Mouse (Mus musculus) heart, postnatal 0 days (tissue): ENCODE measurements at regions not wholly inside any gene's neighbourhood (a gene's known extent, or its start where the extent isn't known, plus 50 kb on each side); places are given as distances from the start of the nearest gene placed in this dataset.
A peak's percentile ranks its signal among the peaks of the same experiment; 100 is the strongest.

Experiments used
- ATAC-seq: fragments of 200-750 bp; cut with Nextera tagmentation; 2 replicates; pipeline ENCODE4 v1.8.0; 2017; ENCODE audit warnings: low read depth, moderate number of reproducible peaks, moderate library complexity; ENCODE audit not compliant: insufficient read depth
- DNase-seq: peaks from one replicate; pipeline ENCODE4 v3.0.0-alpha.2; 2016; ENCODE audit warnings: low spot score
- H3K27ac ChIP-seq: fragments of 300-500 bp; sonication (generic); 2 replicates; pipeline ENCODE4 v1.5.1; 2014; ENCODE audit warnings: low read depth, mild to moderate bottlenecking
- H3K27me3 ChIP-seq: fragments of 300-500 bp; sonication (generic); 2 replicates; pipeline ENCODE4 v1.6.1; 2014; ENCODE audit warnings: low read length, mixed read lengths; ENCODE audit not compliant: control insufficient read depth, insufficient read depth
- H3K36me3 ChIP-seq: fragments of 300-500 bp; sonication (generic); replicated peaks from 2 replicates; pipeline ENCODE4 v1.6.1; 2014; ENCODE audit warnings: low read length, mixed read lengths; ENCODE audit not compliant: control insufficient read depth, insufficient read depth
- H3K4me1 ChIP-seq: fragments of 300-500 bp; sonication (generic); 2 replicates; pipeline ENCODE4 v1.6.1; 2014; ENCODE audit warnings: antibody characterized with exemption; ENCODE audit not compliant: control insufficient read depth, insufficient read depth
- H3K4me2 ChIP-seq: fragments of 300-500 bp; sonication (generic); 2 replicates; pipeline ENCODE4 v1.6.1; 2014; ENCODE audit warnings: low read depth, mild to moderate bottlenecking, low read length, moderate library complexity
- H3K4me3 ChIP-seq: fragments of 300-500 bp; sonication (generic); 2 replicates; pipeline ENCODE4 v1.5.1; 2014; ENCODE audit warnings: low read depth, low read length
- H3K9ac ChIP-seq: fragments of 300-500 bp; sonication (generic); replicated peaks from 2 replicates; pipeline ENCODE4 v1.6.1; 2014; ENCODE audit warnings: low read depth, low read length, mixed read lengths
- H3K9me3 ChIP-seq: fragments of 300-500 bp; sonication (generic); replicated peaks from 2 replicates; pipeline ENCODE4 v1.6.1; 2016; ENCODE audit warnings: low read length; ENCODE audit not compliant: control insufficient read depth
- CTCF ChIP-seq: IDR thresholded peaks from 2 replicates; pipeline ENCODE4 v1.5.1; 2016; ENCODE audit warnings: antibody characterized with exemption, control low read depth, low read depth
- EP300 ChIP-seq: IDR thresholded peaks from 2 replicates; pipeline ENCODE4 v1.6.1; 2016; ENCODE audit warnings: antibody characterized with exemption, low read depth
- WGBS: fragments of 180-500 bp; shearing (Covaris S2); extraction: QIAGEN DNeasy Blood & Tissue Kit; methylation state at CpG from one replicate; pipeline ENCODE4 v1.1.7; 2014; 5-methylcytosine and 5-hydroxymethylcytosine counted together

DNA sequence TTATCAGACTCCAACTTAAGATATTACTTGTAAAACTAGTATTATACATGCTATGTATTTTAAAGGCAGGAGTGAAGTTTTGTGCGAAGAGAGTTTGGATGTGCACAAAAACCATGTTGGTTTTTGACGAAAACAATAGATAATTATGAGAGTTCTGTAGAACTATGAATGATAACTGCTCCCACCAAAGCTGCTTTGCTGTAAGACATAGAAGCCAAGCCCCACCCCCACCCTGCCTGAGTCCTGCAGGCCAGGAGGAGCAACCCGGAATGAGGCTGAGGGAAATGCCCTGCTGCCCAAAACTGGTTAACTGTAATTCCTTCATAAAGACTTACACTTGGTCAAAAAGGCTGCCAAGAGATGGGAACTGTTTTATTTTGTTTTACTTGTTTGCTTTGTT lies 175.8 kb downstream of the Efnb2 start:
- TF ChIP-seq CTCF (no peak), EP300 (no peak)
- WGBS, result 68% methylated on average over 3 of the region's 3 CpGs
- Histone ChIP-seq H3K4me3 (no peak overlapping the region), H3K9ac (no peak overlapping the region), H3K4me2 (no peak overlapping the region), H3K27ac (no peak overlapping the region), H3K27me3 (no peaks in the 10 kb centered on the region), H3K4me1 (peaks cover 10% of the 10 kb centered on the region; the same call in 1 of the 2 replicates), H3K9me3 (no peaks in the 10 kb centered on the region), H3K36me3 (no peaks in the 10 kb centered on the region)
- ATAC-seq, result no peak
- no peak for DNase-seq

DNA sequence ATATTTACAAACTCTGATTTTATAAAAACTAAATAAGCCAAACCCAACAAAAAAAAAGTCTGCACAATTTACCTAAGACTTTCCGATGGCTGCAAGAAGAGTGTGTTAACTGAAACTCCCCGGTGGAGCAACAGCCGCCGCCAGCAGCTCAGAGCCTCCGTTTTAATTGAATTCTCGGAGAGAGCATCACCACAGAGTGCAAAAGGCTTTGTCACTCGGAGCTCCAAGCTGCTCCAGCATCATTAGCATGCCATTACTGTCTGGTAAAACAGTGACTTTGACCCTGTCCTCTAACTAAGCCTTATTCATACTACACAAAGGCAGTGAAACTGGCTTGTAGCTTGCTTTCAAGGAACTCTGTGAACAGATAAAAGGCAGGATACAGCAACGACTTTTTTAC lies 176.5 kb downstream of the Efnb2 start:
- TF ChIP-seq EP300 (no peak), CTCF (no peak)
- Histone ChIP-seq H3K9ac (no peak overlapping the region), H3K4me3 (no peak overlapping the region), H3K4me1 (peaks cover 10% of the 10 kb centered on the region; the same call in 1 of the 2 replicates), H3K27ac (no peak overlapping the region), H3K4me2 (no peak overlapping the region), H3K27me3 (no peaks in the 10 kb centered on the region), H3K36me3 (no peaks in the 10 kb centered on the region), H3K9me3 (no peaks in the 10 kb centered on the region)
- 54% methylated on average over 8 of the region's 8 CpGs for WGBS
- ATAC-seq, result no peak
- DNase-seq, result no peak

DNA sequence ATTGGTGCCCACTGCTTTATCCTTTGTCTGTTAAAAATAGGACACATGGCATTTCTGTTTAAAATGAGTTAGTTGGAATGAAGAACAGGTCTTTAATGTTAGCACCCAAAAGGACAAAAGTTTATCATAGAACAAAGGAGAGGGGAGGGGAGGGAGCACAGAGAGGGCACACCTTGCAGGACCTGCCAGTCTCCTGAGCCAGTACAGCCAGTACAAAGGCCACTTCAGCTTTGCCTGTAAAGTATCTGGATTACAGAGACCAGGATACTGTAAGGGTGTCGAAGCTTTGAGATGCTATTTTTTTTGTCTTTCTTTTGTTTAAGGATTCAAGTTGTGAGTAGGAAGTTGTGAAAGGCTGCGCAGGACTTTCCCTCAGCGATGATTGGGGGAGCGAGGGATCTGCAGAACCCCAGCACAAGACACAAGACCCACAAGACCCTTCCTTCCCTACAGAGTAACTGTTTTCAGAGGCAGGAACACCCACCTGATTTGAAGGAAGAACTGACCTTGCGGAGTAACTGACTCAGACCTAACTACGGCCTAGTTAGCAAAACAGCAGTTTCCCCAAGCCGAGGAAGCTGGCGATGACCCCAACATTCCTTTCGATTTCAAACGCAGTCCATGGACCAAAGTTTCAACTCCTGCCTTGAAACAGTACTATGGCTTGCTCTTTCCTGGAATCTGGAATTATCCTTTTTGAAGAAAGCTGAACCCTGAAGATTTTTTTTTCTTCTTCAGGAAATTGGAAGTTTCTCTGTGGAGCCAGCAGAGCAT lies 178.1 kb downstream of the Efnb2 start:
- ATAC-seq (no peak), DNase-seq (no peak)
- no peaks in the 10 kb centered on the region for H3K36me3 ChIP-seq
- no peaks in the 10 kb centered on the region for H3K4me1 ChIP-seq
- 60% methylated on average over 10 of the region's 10 CpGs for WGBS
- H3K4me2 ChIP-seq, result peak overlapping the region; percentile 29
- TF ChIP-seq EP300 (no peak), CTCF (no peak)
- H3K4me3 ChIP-seq, result no peak overlapping the region
- no peaks in the 10 kb centered on the region for H3K9me3 ChIP-seq
- H3K9ac ChIP-seq, result 0 out of 2 replicates have a peak overlapping the region, but pooled peaks have one; percentile 11
- H3K27me3 ChIP-seq, result no peaks in the 10 kb centered on the region
- no peak overlapping the region for H3K27ac ChIP-seq

DNA sequence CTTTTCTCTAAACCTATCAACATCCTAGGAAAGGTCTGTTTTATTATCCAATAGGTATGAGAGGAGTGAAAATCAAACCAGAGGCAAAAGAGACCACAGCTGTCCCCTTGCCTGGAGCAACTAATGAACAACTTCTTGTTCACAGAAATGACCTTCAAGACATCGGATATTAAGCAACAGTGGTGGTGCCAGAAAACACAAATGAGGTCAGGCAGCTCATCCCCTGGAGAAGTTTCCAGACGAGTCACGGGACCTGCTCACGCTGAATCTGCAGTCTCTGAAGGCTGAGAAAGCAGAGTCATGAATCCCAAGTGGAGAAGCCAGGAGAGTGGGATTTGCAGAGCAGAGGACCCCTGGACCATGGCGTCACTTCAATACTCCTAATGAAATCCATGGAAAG lies 183.6 kb downstream of the Efnb2 start:
- H3K27me3 ChIP-seq, result no peaks in the 10 kb centered on the region
- no peak overlapping the region for H3K27ac ChIP-seq
- H3K4me3 ChIP-seq, result no peak overlapping the region
- H3K9ac ChIP-seq, result no peak overlapping the region
- ATAC-seq (no peak), DNase-seq (peak; percentile 20)
- no peaks in the 10 kb centered on the region for H3K36me3 ChIP-seq
- no peak for TF ChIP-seq CTCF
- TF ChIP-seq EP300, result no peak
- 63% methylated on average over 5 of the region's 5 CpGs for WGBS
- H3K9me3 ChIP-seq, result no peaks in the 10 kb centered on the region
- no peaks in the 10 kb centered on the region for H3K4me1 ChIP-seq
- no peak overlapping the region for H3K4me2 ChIP-seq

DNA sequence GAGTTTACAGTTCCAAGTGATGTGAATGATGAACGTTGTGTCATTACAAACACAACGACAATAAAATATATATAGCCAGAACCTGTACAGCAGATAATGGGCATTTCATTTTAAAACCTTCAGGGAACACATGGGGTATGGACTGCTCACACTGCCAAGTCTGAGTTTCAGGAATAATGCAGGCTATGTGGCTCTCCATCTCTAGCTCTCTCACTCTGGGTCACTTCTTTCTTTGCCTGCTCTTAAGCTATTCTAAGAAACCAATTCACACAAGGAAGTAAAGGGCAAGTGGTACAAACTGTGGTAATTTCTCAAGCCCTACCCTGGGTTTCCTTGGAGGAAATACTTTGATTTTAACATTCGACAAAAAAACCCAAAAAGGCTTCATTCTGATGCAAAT lies 192.5 kb downstream of the Efnb2 start:
- 0 out of 2 replicates have a peak, but pooled peaks cover 5% of the 10 kb centered on the region for H3K4me1 ChIP-seq
- no peak overlapping the region for H3K4me2 ChIP-seq
- no peaks in the 10 kb centered on the region for H3K27me3 ChIP-seq
- TF ChIP-seq CTCF (no peak), EP300 (no peak)
- ATAC-seq (no peak), DNase-seq (no peak)
- WGBS, result 50% methylated on average over 3 of the region's 3 CpGs
- H3K36me3 ChIP-seq, result no peaks in the 10 kb centered on the region
- H3K4me3 ChIP-seq, result no peak overlapping the region
- no peak overlapping the region for H3K9ac ChIP-seq
- H3K9me3 ChIP-seq, result no peaks in the 10 kb centered on the region
- H3K27ac ChIP-seq, result no peak overlapping the region
